ENCODE assay signal across 15 mouse cellular contexts in the genomic region with DNA sequence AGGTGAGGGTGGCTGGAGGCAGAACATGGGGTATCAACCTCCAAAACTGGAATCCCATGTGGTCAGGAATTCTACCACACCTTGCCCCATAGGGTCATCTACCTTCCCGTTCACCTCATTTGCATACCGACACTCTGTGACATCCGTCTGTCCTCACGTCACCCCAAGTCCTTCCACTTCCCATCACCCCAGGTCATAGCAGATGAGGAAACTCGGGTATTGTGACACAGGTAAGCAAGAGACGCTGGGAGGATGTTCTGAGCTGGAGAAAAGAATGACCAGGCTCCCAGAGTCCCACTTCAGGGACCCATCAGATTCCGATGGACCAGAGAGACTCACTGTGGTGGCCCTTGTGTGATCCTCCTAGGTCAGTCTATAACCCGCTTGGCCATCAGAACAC. TPM values are rescaled to one million over a fixed set of nuclear protein-coding genes. Genes with fewer than 3 reads are reported as not detected.
DNase-seq lines count a peak whose midpoint lies in the region; ATAC-seq and TF ChIP-seq lines count a peak whose summit lies in the region.
"Had no signal": no experiment of that assay in that cellular context is flagged by ENCODE, and none has a peak within 500 bp of the region (broad histone marks: within the 10 kb centered on the region; RNA-seq: fewer than 3 reads in every experiment).

No protein-coding gene starts in this region.

- H3K4me1 ChIP-seq in stomach, embryonic 15.5 days: peaks cover 6% of the 10 kb centered on the region; the same call in 1 of the 2 replicates
- H3K4me1 ChIP-seq in stomach, postnatal 0 days (replicated peaks; ENCODE audit: control insufficient read depth, insufficient read depth): no peaks in the 10 kb centered on the region

- no peak overlapping the region for H3K9ac ChIP-seq in stomach, embryonic 15.5 days
- H3K9ac ChIP-seq in stomach, postnatal 0 days (ENCODE audit: low read length): no peak overlapping the region
- H3K9ac ChIP-seq: limb, embryonic 15.5 days; neural tube, embryonic 13.5 days had no signal

- H3K4me3 ChIP-seq in stomach, embryonic 15.5 days (replicated peaks): peak overlapping the region; percentile 6; the same call in 1 of the 2 replicates
- H3K4me3 ChIP-seq in stomach, postnatal 0 days (ENCODE audit: low read depth, low read length): no peak overlapping the region
- H3K4me3 ChIP-seq: hindbrain, embryonic 10.5 days; left cerebral cortex, adult 2 months; limb, embryonic 15.5 days; neural tube, embryonic 13.5 days had no signal

- H3K9me3 ChIP-seq in stomach, embryonic 15.5 days: no peaks in the 10 kb centered on the region
- H3K9me3 ChIP-seq in stomach, postnatal 0 days (ENCODE audit: control insufficient read depth, low read length): no peaks in the 10 kb centered on the region
- H3K9me3 ChIP-seq: embryonic facial prominence, embryonic 10.5 days; hindbrain, embryonic 10.5 days; limb, embryonic 15.5 days; neural tube, embryonic 13.5 days had no signal

- no peak for TF ChIP-seq CTCF in stomach, postnatal 0 days (IDR thresholded peaks at IDR 0.05; ENCODE audit: low read depth)

- 73% methylated on average over 8 of the region's 8 CpGs for WGBS in stomach, embryonic 15.5 days
- WGBS in stomach, postnatal 0 days: 76% methylated on average over 8 of the region's 8 CpGs

- H3K4me2 ChIP-seq in stomach, embryonic 15.5 days: no peak overlapping the region
- no peak overlapping the region for H3K4me2 ChIP-seq in stomach, postnatal 0 days (replicated peaks; ENCODE audit: low read depth)
- H3K4me2 ChIP-seq: limb, embryonic 15.5 days; neural tube, embryonic 13.5 days had no signal

- no peak for ATAC-seq in stomach, embryonic 15.5 days (ENCODE audit: insufficient read depth, low FRiP score, low read depth)
- ATAC-seq in stomach, postnatal 0 days (ENCODE audit: low FRiP score, low TSS enrichment): no peak
- ATAC-seq in granulocyte monocyte progenitor cell, adult 5-6 weeks (replicated peaks; ENCODE audit: poor library complexity, severe bottlenecking): peak; percentile 74

- no peak overlapping the region for H3K27ac ChIP-seq in stomach, embryonic 15.5 days
- H3K27ac ChIP-seq in stomach, postnatal 0 days (replicated peaks): no peak overlapping the region
- H3K27ac ChIP-seq: embryonic facial prominence, embryonic 10.5 days; hindbrain, embryonic 10.5 days; left cerebral cortex, adult 2 months; limb, embryonic 15.5 days; neural tube, embryonic 13.5 days had no signal

- TF ChIP-seq EP300 in stomach, postnatal 0 days (optimal IDR thresholded peaks at IDR 0.05): no peak

- H3K27me3 ChIP-seq in stomach, embryonic 15.5 days (replicated peaks): no peaks in the 10 kb centered on the region; the same call in 1 of the 2 replicates
- H3K27me3 ChIP-seq in stomach, postnatal 0 days (ENCODE audit: control insufficient read depth, insufficient read depth, low read length): no peaks in the 10 kb centered on the region

- no peaks in the 10 kb centered on the region for H3K36me3 ChIP-seq in stomach, embryonic 15.5 days
- no peaks in the 10 kb centered on the region for H3K36me3 ChIP-seq in stomach, postnatal 0 days (ENCODE audit: control insufficient read depth, insufficient read depth, low read length)
- H3K36me3 ChIP-seq: embryonic facial prominence, embryonic 10.5 days; hindbrain, embryonic 10.5 days; limb, embryonic 15.5 days; neural tube, embryonic 13.5 days had no signal

- DNase-seq in stomach, postnatal 0 days (ENCODE audit: low spot score): no peak
- DNase-seq in lung, postnatal 25 days (ENCODE audit: low spot score): peak; percentile 69
- DNase-seq in right cerebral cortex, postnatal 36 days (ENCODE audit: low spot score in 2 of 2): no peak
- DNase-seq in left cerebral cortex, postnatal 25 days (ENCODE audit: low spot score in 2 of 2): no peak
- no peak for DNase-seq in gastrocnemius, adult 8-10 months (ENCODE audit: low spot score in 2 of 2)
- DNase-seq: cerebellum, adult 8-10 months; kidney, adult 18-20 months; midbrain, embryonic 14.5 days had no signal

- intact Hi-C loops in left cerebral cortex, postnatal 25 days (cut with DNase I): no loop called here

RNA-seq across cellular contexts. Expression of a gene that starts 1.4 kb away (rescaled TPM):
- polyA plus RNA-seq in stomach, embryonic 15.5 days (2015; fragmentation: Nextera tagmentation; extraction: Ambion mirVana): 1.3 and 1.8 TPM in 2 replicates
- 0.72 and 0.79 TPM in 2 replicates for polyA plus RNA-seq in stomach, postnatal 0 days (2015; fragmentation: Nextera tagmentation; extraction: Ambion mirVana)
- total RNA-seq in granulocyte monocyte progenitor cell, adult 5-6 weeks (2014; fragmentation: Nextera tagmentation): 43.6 and 56.7 TPM in 2 replicates
- 18.4 and 18.7 TPM in 2 replicates for total RNA-seq in granulocyte monocyte progenitor cell, adult 5-6 weeks (2017)
- 1 to 10 TPM in 1 of 2 experiments, under 1 TPM in 1; 0.80 to 1.1 TPM for total RNA-seq in left cerebral cortex, postnatal 25 days (2021)
- total RNA-seq in gastrocnemius, adult 8-10 months (2022): under 1 TPM; 0.41 to 0.58 (median 0.50) TPM

RNA-seq across cellular contexts. Expression of a gene that starts 26.6 kb away (rescaled TPM):
- 87.0 and 89.5 TPM in 2 replicates for polyA plus RNA-seq in stomach, embryonic 15.5 days (2015; fragmentation: Nextera tagmentation; extraction: Ambion mirVana)
- polyA plus RNA-seq in stomach, postnatal 0 days (2015; fragmentation: Nextera tagmentation; extraction: Ambion mirVana): 29.8 and 32.1 TPM in 2 replicates
- total RNA-seq in granulocyte monocyte progenitor cell, adult 5-6 weeks (2014; fragmentation: Nextera tagmentation): 87.0 and 114 TPM in 2 replicates
- total RNA-seq in granulocyte monocyte progenitor cell, adult 5-6 weeks (2017): 66.8 and 69.9 TPM in 2 replicates
- total RNA-seq in left cerebral cortex, postnatal 25 days (2021): 10 to 100 TPM; 13.5 to 13.8 TPM
- 10 to 100 TPM; 15.3 to 18.7 (median 17.6) TPM for total RNA-seq in gastrocnemius, adult 8-10 months (2022)

RNA-seq across cellular contexts. Expression of a gene that starts 37.7 kb away (rescaled TPM):
- polyA plus RNA-seq in stomach, embryonic 15.5 days (2015; fragmentation: Nextera tagmentation; extraction: Ambion mirVana): 6.7 and 6.9 TPM in 2 replicates
- 4.6 and 5.2 TPM in 2 replicates for polyA plus RNA-seq in stomach, postnatal 0 days (2015; fragmentation: Nextera tagmentation; extraction: Ambion mirVana)
- total RNA-seq in granulocyte monocyte progenitor cell, adult 5-6 weeks (2014; fragmentation: Nextera tagmentation): 0.47 TPM in 1 of 2 replicates, not detected in the other
- 1.7 TPM in 1 of 2 replicates, not detected in the other for total RNA-seq in granulocyte monocyte progenitor cell, adult 5-6 weeks (2017)
- total RNA-seq in left cerebral cortex, postnatal 25 days (2021): 1 to 10 TPM; 4.3 to 4.5 TPM
- total RNA-seq in gastrocnemius, adult 8-10 months (2022): 1 to 10 TPM in 2 of 4 experiments, under 1 TPM in 1, not detected in 1; 0.56 to 1.5 (median 1.0) TPM

RNA-seq across cellular contexts. Expression of a gene that starts 48.2 kb away (rescaled TPM):
- 44.8 and 46.9 TPM in 2 replicates for polyA plus RNA-seq in stomach, embryonic 15.5 days (2015; fragmentation: Nextera tagmentation; extraction: Ambion mirVana)
- 18.7 and 18.9 TPM in 2 replicates for polyA plus RNA-seq in stomach, postnatal 0 days (2015; fragmentation: Nextera tagmentation; extraction: Ambion mirVana)
- total RNA-seq in granulocyte monocyte progenitor cell, adult 5-6 weeks (2014; fragmentation: Nextera tagmentation): 59.6 and 70.9 TPM in 2 replicates
- 67.6 and 85.2 TPM in 2 replicates for total RNA-seq in granulocyte monocyte progenitor cell, adult 5-6 weeks (2017)
- total RNA-seq in left cerebral cortex, postnatal 25 days (2021): 10 to 100 TPM; 43.9 to 45.2 TPM
- total RNA-seq in gastrocnemius, adult 8-10 months (2022): 10 to 100 TPM; 11.9 to 16.5 (median 12.9) TPM

Comparison
In these comparisons a context has a peak if more than half of its experiments do, and no peak if none do; other contexts are left out.
1. RNA of a gene that starts 1.4 kb away (total RNA-seq): 18.4 to 56.7 TPM in granulocyte monocyte progenitor cell, adult 5-6 weeks; 0.80 to 1.1 TPM in left cerebral cortex, postnatal 25 days and 0.41 to 0.58 TPM in gastrocnemius, adult 8-10 months; every median in the first group is over 4 times any median in the second.